Mouse (Mus musculus) cerebellum, adult 2 months (tissue): ENCODE results near the gene Lif.

ENCODE experiments used
- CTCF ChIP-seq: fragments of 200-500 bp; IDR thresholded peaks from 2 replicates; pipeline ENCODE4 v1.5.1; 2011; ENCODE audit warnings: low read depth, mild to moderate bottlenecking, control low read depth, low read length, moderate library complexity, borderline replicate concordance; ENCODE audit not compliant: insufficient read depth
- POLR2A ChIP-seq: fragments of 200-500 bp; IDR thresholded peaks from 2 replicates; pipeline ENCODE4 v1.6.1; 2011; ENCODE audit warnings: low read length, control low read depth, borderline replicate concordance; ENCODE audit not compliant: insufficient read depth

GRCm38 (mm10) chr11:4213107-4213506 lies 44.2 kb upstream of the Lif start:
- TF ChIP-seq CTCF (no peak), POLR2A (no peak)
